Mouse (Mus musculus) heart, postnatal 36 days (tissue): ENCODE results near the gene Wdr74. TPM values are rescaled to one million over a fixed set of nuclear protein-coding genes. Genes with fewer than 3 reads are reported as not detected.

Source experiments
- DNase-seq, 2 experiments: peaks; one replicate each; pipeline ENCODE4 v3.0.0; 2021 to 2022
- intact Hi-C: fragments of 180-260 bp; cut with DNase I; formaldehyde crosslinking; loops from one replicate; pipeline ENCODE4 v1.15.1; 2025
- total RNA-seq, 2 experiments: library from RNA; stranded (reverse); gene quantifications; 2 replicates each; pipeline ENCODE4 v1.2.3; 2021

Wdr74 gene
- 10 to 100 TPM; 22.0 to 22.4 TPM for total RNA-seq

DNA sequence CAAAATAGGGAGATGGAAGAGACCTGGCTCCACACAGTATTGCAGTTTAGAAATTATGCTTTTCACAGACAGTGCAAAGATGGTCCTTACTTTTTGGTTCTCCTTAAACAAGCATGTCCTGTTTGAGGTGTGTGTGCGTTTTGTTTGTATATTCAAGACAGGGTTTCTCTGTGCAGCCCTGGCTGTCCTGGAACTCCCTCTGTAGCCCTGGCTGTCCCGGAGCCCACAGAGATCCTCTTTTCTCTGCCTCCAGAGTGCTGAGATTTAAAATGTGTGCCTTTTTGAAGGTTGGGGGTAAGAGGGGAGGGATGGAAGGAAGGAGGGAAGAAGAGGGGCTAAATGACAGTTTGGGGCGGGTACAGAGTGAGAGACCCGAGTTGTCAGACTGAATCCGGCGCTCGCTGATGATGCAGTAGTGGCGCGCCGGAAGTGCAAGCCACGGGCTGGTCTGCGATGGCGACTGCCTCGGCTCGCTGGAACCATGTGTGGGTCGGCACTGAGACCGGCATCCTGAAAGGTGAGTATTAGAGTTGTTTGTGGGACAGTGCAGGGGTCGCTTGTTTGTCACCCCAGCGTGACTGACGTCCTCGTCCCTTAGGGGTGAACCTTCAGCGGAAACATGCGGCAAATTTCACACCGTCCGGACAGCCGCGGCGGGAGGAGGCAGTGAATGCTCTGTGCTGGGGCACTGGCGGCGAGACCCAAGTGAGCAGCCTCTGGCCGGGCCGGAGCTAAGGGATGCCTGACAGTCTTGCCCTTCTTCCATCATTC lies at the start of gene Wdr74:
Gene Wdr74 (plus strand): TSS at position 439 of the 771 bp plus-strand sequence.
- peak; percentile 92 to 95 for DNase-seq
- intact Hi-C loops = no loop called here

DNA sequence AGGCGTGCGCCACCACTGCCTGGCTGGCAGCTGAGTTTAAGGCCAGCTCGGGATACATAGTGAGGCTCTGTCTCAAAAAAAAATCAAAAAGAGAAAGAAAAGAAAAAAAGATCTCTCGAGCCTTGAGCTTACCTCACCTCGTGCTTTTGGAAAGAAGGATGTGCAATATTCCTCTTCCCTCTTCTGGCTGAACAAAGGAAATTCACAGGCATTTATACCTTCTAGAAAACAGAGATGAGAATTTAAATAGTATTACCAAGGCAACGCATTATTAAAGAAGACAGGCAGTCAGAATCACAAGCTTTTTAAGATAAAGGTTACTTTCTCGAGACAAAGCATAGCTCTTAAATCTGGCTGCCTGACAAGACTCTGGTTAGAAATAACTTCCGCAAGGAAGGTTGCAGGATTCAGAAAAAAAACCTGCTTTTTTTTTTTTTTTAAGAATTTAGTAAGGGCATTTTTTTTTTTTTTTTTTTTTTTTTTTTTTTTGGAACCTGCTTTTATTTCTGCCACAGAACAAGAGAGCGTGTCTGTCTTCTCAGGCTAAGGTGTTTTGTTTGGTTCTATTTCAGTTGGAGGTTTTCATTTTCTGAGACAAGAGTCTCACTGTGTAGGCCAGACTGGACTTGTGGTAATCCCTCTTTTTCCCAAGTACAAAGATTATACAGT lies 43.6 kb upstream of the Wdr74 start:
- intact Hi-C loops = no loop called here
- no peak for DNase-seq

DNA sequence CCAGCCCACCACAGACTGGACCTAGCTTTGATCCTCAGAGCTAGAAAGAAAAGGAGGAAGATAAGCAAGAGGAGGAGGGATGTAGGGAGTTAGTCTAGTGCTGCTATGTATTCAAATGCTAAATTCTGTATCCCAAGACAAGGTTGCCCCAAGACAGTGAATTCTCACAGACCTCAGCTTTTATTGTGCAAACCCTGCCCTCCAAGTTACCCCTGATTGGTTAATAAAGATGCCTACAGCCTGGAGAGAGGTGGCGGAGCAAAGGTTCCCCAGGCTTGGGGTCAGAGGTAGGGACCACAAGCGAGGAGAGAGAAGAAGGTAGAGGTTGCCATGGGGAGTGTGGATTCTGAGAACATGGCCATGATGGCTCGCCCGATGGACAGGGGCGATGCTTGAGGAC lies 42.9 kb upstream of the Wdr74 start:
- intact Hi-C loops = no loop called here

DNA sequence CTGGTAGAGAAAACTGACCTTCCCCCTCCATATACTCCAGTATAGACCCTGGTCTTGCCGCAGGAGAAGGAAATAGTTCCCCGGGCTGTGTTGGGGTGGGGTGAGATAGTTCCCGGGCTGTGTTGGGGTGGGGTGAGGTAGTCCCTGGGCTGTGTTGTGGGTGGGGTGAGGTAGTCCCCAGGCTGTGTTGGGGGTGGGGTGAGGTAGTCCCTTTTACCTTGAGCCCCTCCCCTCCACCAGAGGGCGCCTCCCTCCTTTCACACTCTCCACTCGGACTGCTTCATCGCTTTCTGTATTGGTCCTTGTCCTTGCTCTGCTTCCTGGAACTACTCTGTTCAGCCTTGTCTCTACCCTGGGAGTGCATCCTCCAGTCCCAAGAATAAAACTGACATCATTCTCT lies 40.3 kb upstream of the Wdr74 start:
- peak in 1 of 2 experiments; percentile 48 for DNase-seq

More for the DNA sequence above, 42.9 kb upstream of the Wdr74 start:
- DNase-seq = no peak

DNA sequence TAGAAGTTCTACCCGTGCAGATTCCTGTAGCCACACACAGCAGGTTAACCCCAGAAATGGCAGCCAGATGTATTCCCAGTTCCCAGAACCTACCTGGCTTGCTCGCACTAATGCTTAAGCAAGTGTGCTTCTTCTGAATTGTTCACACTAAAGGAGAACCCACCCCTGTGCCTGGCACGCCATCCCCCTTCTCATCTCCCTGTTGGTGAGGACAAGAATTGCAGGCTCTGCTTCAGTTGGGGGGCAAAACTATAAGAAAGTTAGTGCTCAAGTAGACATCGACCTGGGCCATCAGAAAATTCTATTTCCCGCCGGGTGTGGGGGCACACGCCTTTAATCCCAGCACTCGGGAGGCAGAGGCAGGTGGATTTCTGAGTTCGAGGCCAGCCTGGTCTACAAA lies 36.0 kb upstream of the Wdr74 start:
- DNase-seq = no peak
- intact Hi-C loops = no loop called here

More for the DNA sequence above, 40.3 kb upstream of the Wdr74 start:
- intact Hi-C loops = no loop called here

DNA sequence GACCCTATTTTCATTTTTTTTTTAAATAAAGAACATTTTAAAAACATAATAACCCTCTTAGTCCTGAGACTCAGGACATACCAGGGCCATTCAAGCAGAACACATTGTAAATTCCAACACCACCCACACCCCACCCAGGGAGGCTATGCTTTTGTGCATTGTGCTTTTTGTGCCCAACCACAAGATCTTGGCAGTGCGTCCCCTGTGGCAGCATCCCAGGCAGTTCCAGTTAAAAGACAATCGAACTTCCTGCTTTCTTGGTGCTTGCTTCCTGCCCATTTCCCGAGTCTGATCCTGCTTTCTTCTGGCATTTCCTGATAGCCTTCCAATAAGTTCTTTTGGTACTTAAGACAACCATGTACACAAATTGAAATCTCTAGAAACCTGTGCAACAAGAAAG lies 33.2 kb upstream of the Wdr74 start:
- peak in 1 of 2 experiments; percentile 26 for DNase-seq
- intact Hi-C loops = no loop called here

DNA sequence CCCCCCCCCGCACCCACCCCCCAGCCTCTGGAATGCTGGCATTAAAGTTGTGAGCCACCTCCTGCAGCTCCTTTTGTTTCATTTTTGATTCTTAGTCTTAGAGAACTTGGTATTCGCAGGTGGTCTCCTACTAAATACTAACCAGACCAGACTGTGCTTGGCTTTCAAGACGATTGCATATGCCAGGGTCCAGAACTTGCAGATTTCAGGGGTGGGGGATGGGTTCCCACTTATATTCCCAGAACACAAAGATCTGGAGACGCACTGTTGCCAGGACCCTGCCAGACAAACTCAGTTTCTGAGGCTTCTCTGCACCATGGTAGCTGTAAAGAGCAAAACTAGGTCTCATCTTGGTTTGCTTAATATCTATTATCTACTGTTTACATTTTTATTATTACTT lies 32.1 kb upstream of the Wdr74 start:
- DNase-seq = no peak
- intact Hi-C loops = no loop called here

DNA sequence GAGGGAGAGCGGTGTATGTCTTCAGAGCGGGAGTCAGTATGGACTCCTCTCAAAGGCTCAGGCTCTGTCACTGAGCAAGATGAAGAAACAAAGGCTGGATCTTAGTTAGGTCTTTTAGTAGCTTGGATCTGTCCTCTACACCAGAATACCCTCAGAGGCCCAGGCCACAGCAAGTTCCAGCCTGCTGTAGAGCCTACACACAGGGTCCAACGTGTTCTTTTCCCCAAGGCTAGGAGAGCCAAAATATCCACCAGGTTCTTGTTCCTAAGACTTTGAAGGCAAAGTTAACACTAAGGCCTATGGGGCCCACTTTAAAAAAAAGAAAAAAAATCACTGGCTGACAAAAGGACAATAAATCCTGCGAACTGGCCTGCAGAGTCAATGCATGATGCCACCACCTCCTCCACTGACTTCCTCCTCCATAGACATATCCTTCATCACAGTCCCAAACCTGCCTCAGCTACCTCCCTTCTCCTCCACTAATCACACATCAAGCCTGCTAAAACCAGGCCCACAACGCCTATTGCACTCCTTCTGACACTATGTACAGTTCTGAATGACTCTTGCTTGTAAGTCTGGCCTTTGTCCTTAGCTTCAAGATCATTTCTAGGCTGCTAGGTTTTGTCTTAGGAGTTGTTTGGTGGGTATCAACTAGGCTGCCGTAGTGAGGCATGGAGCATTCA lies 30.5 kb upstream of the Wdr74 start:
- no peak for DNase-seq
- intact Hi-C loops = no loop called here

DNA sequence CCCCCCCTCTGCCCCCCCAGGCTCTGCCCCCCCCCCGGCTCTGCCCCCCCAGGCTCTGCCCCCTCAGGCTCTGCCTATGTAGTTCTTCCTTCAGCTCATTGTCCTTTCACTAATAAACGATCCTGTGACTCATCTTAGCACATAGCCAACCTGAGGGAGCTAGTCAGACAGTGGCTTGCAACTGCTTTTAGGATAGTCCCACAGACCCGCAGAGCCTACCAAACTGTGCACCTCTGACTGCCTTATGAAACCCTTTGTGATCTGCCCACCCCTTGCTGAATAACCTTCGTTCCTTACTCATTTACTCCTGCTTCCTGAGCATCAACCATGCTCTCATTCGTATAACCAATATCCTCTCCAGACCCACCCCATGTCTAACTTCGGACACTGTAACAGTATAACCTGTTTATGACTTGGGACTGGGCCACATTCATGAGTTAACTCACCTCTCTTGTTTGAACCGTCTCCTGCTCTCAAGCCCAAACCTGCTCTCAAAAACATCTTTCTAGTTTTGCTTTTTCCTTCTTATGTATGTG lies 29.4 kb upstream of the Wdr74 start:
- intact Hi-C loops = no loop called here
- no peak for DNase-seq

DNA sequence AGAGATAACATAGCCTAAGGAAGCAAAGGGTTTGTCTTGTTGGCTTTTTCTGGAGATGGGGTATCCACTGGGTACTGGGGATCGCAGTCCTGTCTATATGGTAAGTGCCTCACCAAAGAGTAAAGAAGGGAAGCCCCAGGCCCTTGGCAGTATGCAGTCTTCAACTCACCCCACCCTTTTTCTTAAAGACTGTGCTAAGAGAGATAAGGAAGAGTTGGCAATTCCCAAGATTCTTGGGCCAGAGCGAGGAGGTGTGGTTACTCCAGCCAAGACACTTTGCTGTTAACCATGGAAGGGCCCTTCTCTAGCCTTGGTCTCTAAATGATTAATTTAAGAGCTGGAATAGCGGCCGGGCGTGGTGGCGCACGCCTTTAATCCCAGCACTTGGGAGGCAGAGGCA lies 28.7 kb upstream of the Wdr74 start:
- DNase-seq = no peak
- intact Hi-C loops = no loop called here

DNA sequence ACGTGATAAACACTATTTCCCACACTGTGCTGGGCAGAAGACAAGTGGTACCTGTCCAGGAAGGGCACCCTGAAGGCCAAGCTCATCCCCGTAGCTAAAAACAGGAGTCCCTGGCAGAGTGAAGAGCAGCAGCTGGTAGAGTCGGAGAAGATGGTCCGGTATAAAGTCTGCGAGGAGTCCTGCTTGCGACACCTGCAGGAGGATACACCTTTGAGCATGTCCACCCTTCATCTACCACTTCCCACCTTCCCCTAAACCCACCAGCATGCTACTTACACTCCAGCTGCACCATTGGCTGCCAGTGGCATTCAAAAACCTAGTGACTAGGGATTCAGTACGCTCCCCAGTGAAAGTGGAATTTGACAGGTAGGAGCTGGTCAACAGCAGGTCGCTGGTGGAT lies 26.7 kb upstream of the Wdr74 start:
- intact Hi-C loops = no loop called here
- no peak for DNase-seq

DNA sequence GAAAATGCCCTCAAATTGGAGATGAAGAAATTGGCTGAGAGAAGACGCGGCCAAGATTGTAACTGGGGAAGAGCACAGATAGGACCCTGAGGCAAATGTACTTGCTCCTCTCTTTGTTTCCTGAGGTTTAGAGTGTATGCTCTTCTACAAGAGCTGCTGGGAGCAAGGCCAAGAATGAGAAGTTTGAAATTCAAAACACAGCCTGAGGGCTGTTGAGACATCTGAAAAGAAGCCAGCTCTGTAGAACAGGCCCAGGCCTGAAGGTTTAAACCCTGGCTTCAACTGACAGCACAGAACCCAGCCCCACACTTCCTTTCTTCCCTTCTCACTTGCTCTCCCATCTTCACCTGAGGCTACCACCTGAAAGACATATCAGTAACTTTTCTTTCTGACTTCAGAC lies 25.6 kb upstream of the Wdr74 start:
- DNase-seq = no peak
- intact Hi-C loops = no loop called here

DNA sequence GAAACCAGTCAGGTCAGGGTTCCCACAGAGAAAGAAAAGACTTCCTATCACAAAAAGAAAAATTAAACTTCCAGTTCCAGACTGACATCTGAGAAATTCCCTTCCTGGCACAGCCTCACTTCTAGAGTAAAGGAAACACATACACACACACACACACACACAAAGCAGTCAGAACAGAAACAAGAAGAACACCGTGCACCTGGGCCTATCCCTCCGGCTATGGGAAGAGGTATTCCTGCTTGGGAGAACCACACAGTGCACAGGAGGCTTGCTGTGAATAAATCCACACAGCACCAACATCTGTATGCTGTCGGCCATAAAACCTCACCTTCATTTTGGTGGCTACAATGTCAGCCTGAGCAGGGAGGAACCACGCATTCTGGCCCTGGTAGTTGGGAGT lies 24.1 kb upstream of the Wdr74 start:
- DNase-seq = no peak
- intact Hi-C loops = no loop called here

DNA sequence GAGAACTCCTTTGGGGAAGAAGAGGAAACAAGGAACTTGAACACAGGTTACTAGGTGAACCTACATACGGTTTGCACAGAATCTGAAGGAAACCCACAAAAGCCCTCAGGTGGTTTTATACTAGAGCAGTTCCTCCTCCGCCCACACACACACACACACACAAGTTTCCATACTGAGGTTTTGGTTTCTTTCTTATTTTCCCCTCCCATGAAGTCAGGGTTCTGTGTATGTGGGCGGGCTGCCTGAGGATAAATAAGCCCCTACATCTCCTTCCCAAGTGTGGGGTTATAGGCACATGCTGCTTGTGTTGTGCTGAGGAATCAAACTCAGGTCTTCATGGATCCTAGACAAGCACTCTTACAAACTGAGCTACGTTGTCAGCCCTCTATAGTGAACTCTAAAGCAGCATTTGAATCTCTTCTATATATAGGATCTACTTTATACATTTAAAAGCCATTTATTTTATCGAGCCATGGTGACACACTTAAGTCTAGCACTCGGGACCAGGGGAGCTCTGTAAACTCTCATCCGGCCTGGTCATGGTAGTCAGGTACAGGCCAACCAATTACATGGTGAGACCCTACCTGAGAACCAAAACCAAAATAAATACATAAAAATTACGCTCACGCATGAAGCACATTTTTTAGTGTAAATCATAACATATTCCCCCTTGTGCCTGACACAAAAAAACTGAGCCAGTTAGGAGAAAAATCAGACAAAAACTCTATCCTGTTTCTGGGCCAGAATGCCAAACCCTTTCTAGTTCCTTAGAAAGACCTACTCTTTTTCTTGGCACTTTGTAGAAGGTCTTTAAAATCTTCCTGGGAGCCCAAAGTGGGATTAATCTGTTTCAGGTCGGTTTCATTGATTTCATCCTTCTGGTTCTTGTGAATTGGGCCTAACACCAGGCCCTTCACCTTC lies 23.4 kb upstream of the Wdr74 start:
- DNase-seq = no peak
- intact Hi-C loops = no loop called here

DNA sequence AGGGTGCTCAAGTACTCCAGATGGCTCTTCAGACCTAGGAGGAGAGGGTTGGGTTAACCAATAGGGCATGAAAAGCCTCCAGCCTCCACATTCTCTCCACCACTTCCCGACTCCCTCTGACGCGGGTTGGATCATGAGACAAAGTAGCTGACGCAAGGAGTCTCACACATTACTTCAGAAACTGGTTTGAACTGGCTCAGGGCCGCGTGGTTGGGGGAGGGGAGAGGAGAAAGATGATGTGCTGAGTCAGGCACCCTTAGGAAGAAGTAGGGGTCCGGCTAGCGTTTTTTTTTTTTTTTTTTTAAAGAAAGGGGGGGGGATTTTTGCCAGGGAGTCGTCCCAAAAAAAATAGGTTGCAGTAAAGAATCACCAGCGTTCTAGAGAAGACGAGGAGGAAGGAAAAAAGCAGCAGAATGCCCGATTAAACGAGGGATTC lies 22.7 kb upstream of the Wdr74 start:
- intact Hi-C loops = no loop called here
- peak; percentile 64 to 67 for DNase-seq

DNA sequence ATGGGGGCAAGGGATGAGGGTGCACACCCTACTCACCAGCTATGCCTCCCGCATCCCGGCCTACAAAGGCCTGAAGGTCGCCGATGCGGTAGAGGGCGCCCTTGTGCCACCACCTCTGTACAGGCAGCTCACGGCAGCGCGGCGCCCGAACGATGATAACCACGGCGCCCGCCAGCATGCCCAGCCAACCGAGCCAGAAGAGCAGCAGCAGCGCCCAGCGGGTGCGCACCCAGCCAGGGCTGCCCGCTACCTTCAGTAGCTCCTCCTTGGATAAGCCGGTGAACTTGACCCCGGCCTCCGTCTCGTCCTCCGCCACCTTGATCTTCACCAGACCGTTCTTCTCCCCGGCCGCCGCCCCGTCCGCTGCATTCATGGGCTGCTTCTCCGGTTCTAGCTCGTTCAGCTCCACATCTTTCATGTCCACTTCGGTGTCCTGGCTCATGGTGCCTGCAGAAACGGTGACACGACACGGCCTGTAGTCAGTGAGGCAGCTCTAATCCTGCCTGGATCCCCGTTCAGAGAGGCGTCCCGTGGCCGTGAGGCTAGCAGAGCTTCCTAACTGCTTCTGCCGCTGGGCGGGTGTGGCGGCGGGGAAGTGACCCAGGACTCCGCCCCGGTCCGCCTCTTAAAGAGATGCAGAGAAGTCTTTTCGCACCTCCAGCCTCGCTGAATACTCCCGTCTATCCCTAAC lies 22.2 kb upstream of the Wdr74 start:
- peak; percentile 94 to 95 for DNase-seq
- intact Hi-C loops = no loop called here

DNA sequence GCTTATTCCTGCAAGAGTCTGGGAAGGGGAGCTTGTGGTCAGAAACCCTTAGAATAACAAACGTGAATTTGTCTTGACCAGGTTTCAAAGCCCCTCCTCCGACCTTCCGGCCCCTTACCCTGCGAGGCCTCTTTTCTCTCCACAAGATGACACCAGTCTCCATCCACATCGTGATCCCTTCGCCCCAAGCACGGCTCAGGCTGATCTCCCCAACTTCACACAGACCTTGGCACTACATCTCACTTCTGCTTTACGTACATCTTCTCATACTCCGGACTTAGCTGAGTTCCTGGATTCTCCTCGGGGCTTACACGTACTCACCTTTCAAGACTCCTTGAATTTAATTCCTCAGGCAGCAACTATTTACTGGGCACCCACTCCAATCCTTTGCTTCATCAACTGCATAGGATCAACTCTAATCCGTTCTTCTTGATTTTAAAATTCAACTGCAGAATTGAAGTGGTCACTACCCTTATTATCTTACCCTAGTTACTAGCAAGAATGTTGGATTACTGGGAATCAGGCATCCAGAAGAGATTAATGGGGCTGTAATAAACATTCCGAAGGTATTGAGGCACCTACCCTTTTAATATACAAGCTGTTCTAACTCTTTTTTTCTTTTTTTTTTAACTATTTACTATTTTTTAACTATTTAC lies 21.5 kb upstream of the Wdr74 start:
- intact Hi-C loops = no loop called here

DNA sequence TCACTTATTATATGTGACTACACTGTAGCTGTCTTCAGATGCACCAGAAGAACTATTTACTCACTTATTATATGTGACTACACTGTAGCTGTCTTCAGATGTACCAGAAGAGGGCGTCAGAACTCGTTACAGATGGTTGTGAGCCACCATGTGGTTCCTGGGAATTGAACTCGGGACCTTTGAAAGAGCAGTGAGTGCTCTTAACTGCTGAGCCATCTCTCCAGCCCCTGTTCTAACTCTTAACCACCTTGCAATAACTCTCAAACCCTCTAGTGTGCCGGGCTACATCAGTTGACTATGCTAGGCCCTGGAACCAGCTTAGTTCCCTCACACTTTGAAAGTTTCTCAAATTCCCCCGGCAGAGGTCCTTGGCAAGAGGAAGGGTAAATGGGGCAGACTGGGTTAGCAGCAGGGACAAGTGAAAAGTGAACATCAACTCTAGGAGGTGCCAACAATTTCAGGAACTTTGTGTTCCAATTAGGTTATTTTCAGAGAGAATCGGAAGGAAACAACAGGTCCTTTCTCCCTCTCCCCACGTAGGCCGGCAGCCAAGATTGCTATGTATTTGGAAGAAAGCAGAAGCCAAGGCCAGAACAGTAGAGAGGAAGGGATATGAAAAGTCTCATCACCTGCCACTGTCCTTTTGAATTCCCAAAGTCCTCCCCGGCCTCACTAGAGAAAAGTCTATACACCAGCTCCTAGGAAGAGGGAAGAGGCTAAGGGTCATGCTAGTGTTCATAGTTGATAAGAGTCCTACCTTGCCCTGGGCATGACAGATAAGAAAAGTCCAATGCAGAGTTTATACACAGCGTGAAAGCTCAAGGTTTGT lies 20.8 kb upstream of the Wdr74 start:
- DNase-seq = peak; percentile 31
- intact Hi-C loops = loop anchor here (5.0 kb wide), 1 partner anchor 392 kb away; no protein-coding TSS in a partner anchor

More for the DNA sequence above, 21.5 kb upstream of the Wdr74 start:
- DNase-seq = no peak
